Mouse (Mus musculus): Measurements from ENCODE around the gene Klf11. TPM values are rescaled to one million over a fixed set of nuclear protein-coding genes. Genes with fewer than 3 reads are reported as not detected.
A peak's percentile ranks its signal among the peaks of the same experiment; 100 is the strongest.

Klf11 gene
- polyA plus RNA-seq, 2 experiments from 2014 or later, result 2.2 to 3.1 TPM

DNA sequence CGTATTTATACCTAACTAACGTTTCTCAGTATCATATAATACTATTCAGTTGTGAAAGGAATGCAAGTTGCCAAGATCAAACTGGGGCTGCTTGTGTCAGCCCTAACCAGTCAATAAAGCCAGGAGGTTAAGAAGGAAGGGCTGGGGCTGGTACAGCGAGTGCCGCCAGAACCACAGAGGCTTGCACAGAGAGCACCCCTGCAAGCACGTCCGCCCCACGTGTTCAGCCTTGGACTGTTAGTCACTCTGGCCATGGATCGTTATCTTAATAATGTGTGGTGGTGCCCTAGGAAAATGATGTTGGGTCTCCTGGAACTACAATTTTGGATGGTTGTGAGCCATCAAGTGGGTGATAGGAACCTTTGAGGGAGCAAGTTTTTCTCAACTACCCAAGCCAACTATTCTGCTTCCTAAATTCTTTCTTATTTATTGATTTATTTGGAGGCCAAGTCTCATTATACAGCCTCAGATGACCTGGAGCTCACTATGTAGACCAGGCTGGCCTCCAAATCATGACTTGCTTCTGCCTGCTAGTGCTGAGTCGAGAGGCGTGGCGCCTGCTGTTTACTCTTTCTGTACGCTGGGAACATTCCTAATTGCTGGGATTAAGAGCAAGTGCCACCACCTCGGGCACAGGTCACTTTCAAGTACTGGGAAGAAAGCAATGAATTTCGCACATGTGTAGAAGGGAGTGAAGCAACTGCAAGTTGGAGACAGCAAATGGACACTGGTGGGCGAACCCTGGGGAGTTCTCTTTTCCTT is 54.6 kb downstream of the Klf11 start:
- no peak for ATAC-seq

DNA sequence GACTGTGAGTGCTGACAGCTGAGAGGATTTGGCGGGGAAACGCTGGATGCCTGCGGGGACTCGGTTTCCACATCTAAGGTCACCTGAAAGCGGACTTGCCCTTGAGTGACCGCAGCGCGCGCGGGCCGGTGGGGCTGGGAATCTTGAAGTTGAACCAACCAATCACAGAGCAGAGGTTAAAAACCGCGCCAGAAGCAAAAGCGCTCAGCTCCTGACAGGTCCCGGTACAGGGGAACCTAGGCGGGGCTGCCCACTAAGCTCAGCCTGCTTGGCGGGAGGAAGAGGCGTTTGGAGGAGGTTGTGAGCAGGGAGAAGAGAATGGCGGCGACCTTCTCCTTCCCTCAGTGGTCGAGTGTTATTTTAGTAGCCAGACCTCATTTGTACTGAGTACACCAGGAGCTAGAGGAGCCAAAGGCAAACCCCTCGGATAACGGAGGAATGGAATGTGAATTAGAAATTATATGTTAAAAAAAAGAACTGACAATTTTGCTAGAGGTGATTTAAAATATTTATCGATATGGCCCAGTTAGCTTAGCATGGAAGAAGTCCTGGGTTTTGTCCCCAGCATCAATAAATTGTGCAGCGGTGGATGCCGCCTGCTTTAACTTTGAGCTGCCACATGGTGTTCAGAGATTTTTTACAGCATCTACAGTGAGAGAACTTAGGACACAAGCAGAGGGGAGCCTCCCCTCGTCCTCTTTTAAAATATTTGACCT is 55.8 kb downstream of the Klf11 start:
- no peak for ATAC-seq

DNA sequence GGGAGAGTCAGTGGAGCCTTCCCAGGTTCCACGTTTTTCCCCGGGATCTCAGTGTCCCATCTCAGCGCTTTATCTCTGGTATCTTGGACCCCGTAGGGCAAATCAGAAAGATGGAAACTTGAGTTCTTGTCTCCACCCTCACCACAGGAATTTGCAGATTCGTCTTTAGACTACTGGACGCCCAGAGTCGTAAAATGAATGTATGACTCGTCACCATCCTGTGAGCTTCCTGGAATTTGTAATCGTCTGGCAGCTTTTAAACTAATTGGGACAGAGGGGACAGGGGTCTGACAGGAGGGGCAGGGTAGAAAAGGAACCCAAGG is 56.4 kb downstream of the Klf11 start:
- ATAC-seq, result no peak

DNA sequence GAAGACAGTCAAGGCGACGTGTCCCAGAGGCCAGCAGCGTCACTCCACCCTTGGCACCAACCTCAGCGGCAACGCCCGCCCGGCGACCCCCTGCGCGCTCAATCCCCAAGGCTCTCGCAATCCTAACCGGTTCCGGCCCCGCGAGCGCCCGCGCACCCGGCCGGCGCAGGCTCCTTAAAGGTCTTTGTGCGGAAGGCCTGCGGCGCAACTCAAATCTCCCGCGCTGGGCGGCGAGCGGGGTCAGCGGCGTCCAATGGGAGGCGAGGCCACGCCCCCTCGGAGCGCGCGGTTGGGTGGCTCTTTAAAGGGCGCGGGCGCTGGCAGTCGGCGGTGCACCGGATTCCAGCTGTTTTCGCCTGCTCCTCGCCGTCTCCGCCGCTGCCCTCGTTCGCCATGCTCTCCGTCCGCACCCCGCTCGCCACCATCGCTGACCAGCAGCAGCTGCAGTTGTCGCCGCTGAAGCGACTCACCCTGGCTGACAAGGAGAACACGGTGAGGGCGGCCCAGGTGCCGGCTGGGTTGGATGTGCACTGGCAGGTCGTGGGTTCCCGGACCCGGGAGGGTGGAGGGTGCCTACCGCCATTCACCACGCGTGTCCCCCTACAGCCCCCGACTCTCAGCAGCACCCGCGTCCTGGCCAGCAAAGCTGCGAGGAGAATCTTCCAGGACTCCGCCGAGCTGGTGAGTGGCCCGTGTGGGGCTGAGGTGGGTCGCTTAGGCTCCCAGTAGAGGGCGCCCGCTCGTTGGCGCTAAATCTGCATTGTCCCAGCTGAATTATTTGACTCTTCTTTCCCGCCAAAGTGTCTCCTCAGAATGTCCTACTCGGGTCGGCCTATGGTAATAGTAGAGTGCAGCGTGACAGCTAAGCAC is 57.1 kb downstream of the Klf11 start, which contains the start of gene Rrm2:
Rrm2 (plus strand) TSS at position 288 of the 870 bp plus-strand sequence.
- peak; percentile 83 for ATAC-seq

GRCm38 (mm10) chr12:24708824-24709218 is 57.7 kb downstream of the Klf11 start:
- peak; percentile 7 for ATAC-seq

GRCm38 (mm10) chr12:24709409-24709808 is 58.3 kb downstream of the Klf11 start:
- peak; percentile 14 for ATAC-seq

DNA sequence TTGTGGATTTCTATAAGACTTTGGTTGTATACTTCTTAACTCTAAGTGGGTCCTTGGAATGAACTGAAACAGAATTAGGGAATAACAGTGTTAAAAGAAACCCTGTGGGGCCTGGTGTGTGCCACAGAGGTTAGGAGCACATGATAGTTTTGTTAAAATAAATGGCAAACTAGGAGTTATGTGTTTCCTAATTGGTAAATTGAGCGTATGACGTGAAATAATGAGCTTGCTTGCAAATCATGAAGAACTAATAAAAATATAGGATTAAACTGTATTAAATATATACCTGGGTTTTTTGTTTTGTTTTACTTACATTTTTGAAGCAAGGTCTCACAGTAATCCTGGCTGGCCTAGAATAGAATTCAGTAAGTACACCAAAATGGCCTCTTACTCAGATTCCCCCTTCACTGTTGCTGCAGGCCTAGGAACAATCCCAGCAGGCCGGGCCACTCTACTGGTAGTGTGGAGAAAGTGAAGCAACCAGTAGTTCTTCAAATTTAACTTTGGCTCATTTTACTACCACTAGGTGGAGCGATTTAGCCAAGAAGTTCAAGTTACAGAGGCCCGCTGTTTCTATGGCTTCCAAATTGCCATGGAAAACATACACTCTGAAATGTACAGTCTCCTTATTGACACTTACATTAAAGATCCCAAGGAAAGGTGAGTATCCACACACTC is 58.9 kb downstream of the Klf11 start:
- ATAC-seq, result peak; percentile 55

DNA sequence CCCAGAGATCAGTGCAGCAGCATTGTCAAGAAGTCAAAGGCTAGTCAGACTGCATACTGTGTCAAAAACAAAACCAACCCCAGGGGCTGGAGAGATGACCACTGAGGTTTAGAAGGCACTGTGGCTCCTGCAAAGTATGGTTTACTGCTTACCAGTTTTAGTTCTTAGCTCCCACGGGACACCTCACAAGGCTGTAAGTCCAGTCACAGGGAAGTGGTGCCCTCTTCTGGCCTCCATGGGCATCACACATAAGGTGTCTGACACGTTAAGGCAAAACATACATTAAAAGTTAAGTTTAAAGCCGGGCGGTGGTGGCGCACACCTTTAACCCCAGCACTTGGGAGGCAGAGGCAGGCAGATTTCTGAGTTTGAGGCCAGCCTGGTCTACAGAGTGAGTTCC is 59.6 kb downstream of the Klf11 start:
- no peak for ATAC-seq

Other genes starting within 250 kb of the Klf11 start
- gene Taf1b, start 152.9 kb upstream of the Klf11 start, polyA plus RNA-seq (2017; shearing (Covaris generic)), result 10 to 100 TPM; 64.3 to 69.6 TPM
- 1 to 10 TPM; 2.9 to 3.1 TPM for gene Grhl1, start 79.0 kb upstream of the Klf11 start, polyA plus RNA-seq (2017; shearing (Covaris generic))
- gene Cys1, start 30.5 kb downstream of the Klf11 start, polyA plus RNA-seq (2017; shearing (Covaris generic)), result not detected
- gene Rrm2, start 57.0 kb downstream of the Klf11 start, polyA plus RNA-seq (2017; shearing (Covaris generic)), result 10 to 100 TPM; 49.7 to 81.3 TPM
- gene Mboat2, start 179.6 kb downstream of the Klf11 start, polyA plus RNA-seq (2017; shearing (Covaris generic)), result under 1 TPM; 0.15 to 0.34 TPM

Data from CD4-positive, CD25-positive, alpha-beta regulatory T cell, adult 4 months (primary cell).